Comparison of ENCODE assay signal across 8 mouse cellular contexts in genomic region chr11:77446628-77447041, GRCm38 (mm10). TPM values are rescaled to one million over a fixed set of nuclear protein-coding genes. Genes with fewer than 3 reads are reported as not detected.
A peak's percentile ranks its signal among the peaks of the same experiment; 100 is the strongest.
DNase-seq lines count a peak whose midpoint lies in the region; ATAC-seq and TF ChIP-seq lines count a peak whose summit lies in the region.

No protein-coding gene starts in this region.

- H3K36me3 ChIP-seq in embryonic facial prominence, embryonic 15.5 days = 0 out of 2 replicates have a peak, but pooled peaks cover 14% of the 10 kb centered on the region
- no peaks in the 10 kb centered on the region; the same call in 1 of the 2 replicates for H3K36me3 ChIP-seq in liver, embryonic 16.5 days (ENCODE audit: control insufficient read depth, insufficient read depth)
- peaks cover 25% of the 10 kb centered on the region for H3K36me3 ChIP-seq in spleen, adult 2 months (ENCODE audit: control insufficient read depth, insufficient read depth, low read length)

- H3K9me3 ChIP-seq in embryonic facial prominence, embryonic 15.5 days (replicated peaks) = no peaks in the 10 kb centered on the region
- H3K9me3 ChIP-seq in liver, embryonic 16.5 days (replicated peaks; ENCODE audit: control insufficient read depth, low read length) = no peaks in the 10 kb centered on the region

- 39% methylated on average over 6 of the region's 6 CpGs for WGBS in embryonic facial prominence, embryonic 15.5 days
- 9% methylated on average over 6 of the region's 6 CpGs for WGBS in liver, embryonic 16.5 days (ENCODE audit: insufficient replicate concordance)
- WGBS in spleen, adult 2 months = 18% methylated on average over 6 of the region's 6 CpGs

- 0 out of 2 replicates have a peak, but pooled peaks cover 9% of the 10 kb centered on the region for H3K4me1 ChIP-seq in embryonic facial prominence, embryonic 15.5 days
- peaks cover 15% of the 10 kb centered on the region for H3K4me1 ChIP-seq in liver, embryonic 16.5 days (ENCODE audit: control insufficient read depth, low read depth, low read length)
- peaks cover 8% of the 10 kb centered on the region for H3K4me1 ChIP-seq in spleen, adult 2 months (ENCODE audit: control insufficient read depth, insufficient read depth, insufficient read length)

- DNase-seq in ovary, postnatal 36 days (ENCODE audit: low spot score) = peak; percentile 30
- no peak for DNase-seq in ovary, postnatal 10 days (ENCODE audit: low spot score)
- peak; percentile 65 for DNase-seq in adrenal gland, adult 2 months
- DNase-seq in induced T-regulatory cell, adult 2 months (ENCODE audit: low read depth) = peak; percentile 79
- DNase-seq in spleen, adult 2 months (ENCODE audit: low read depth in 1 of 2, low spot score in 2 of 2) = peak; percentile 49 to 51
- no peak for DNase-seq in left cerebral cortex, adult 11 months (ENCODE audit: low spot score)

- no peaks in the 10 kb centered on the region for H3K27me3 ChIP-seq in embryonic facial prominence, embryonic 15.5 days
- H3K27me3 ChIP-seq in liver, embryonic 16.5 days (ENCODE audit: control insufficient read depth, insufficient read depth, low read depth, low read length) = no peaks in the 10 kb centered on the region
- no peaks in the 10 kb centered on the region for H3K27me3 ChIP-seq in spleen, adult 2 months (ENCODE audit: control insufficient read depth, insufficient read depth, low read length)

- no peak overlapping the region for H3K27ac ChIP-seq in embryonic facial prominence, embryonic 15.5 days (replicated peaks)
- H3K27ac ChIP-seq in liver, embryonic 16.5 days (ENCODE audit: low read length) = no peak overlapping the region; the same call in 1 of the 2 replicates
- H3K27ac ChIP-seq in spleen, adult 2 months (ENCODE audit: insufficient read depth, low read length) = no peak overlapping the region

- no peak overlapping the region for H3K4me2 ChIP-seq in embryonic facial prominence, embryonic 15.5 days (replicated peaks)
- H3K4me2 ChIP-seq in liver, embryonic 16.5 days (ENCODE audit: low read depth, low read length) = no peak overlapping the region

- ATAC-seq in embryonic facial prominence, embryonic 15.5 days (ENCODE audit: insufficient number of reproducible peaks, low FRiP score, low TSS enrichment, low read depth) = peak; percentile 67; the same call in 1 of the 2 replicates
- ATAC-seq in liver, embryonic 16.5 days (ENCODE audit: low read depth) = peak; percentile 85

- TF ChIP-seq CTCF in spleen, adult 2 months (IDR thresholded peaks at IDR 0.05; ENCODE audit: extremely low read depth, insufficient read depth, insufficient read length, insufficient replicate concordance) = peak; percentile 37; the same call in 1 of the 2 replicates

- H3K4me3 ChIP-seq in embryonic facial prominence, embryonic 15.5 days (replicated peaks) = no peak overlapping the region
- H3K4me3 ChIP-seq in liver, embryonic 16.5 days (ENCODE audit: low read depth, low read length) = no peak overlapping the region
- H3K4me3 ChIP-seq in spleen, adult 2 months (ENCODE audit: extremely low read depth, insufficient read depth, insufficient read length) = no peak overlapping the region

- H3K9ac ChIP-seq in embryonic facial prominence, embryonic 15.5 days = no peak overlapping the region
- no peak overlapping the region for H3K9ac ChIP-seq in liver, embryonic 16.5 days (ENCODE audit: low read depth, low read length)

- no peak for TF ChIP-seq POLR2A in spleen, adult 2 months (IDR thresholded peaks at IDR 0.05; ENCODE audit: low read depth, low read length)

RNA-seq across cellular contexts. Expression of gene Coro6, which starts 15.6 kb away (rescaled TPM):
- 1 to 10 TPM; 1.3 to 2.0 TPM for total RNA-seq in adrenal gland, adult 2 months (2021)
- polyA plus RNA-seq in adrenal gland, adult 2 months (2012; rRNA removed) = 6.0 and 9.2 TPM in 2 replicates
- polyA plus RNA-seq in embryonic facial prominence, embryonic 15.5 days (2015; fragmentation: Nextera tagmentation; extraction: Ambion mirVana) = 1.6 and 2.4 TPM in 2 replicates
- 0.16 and 0.45 TPM in 2 replicates for polyA plus RNA-seq in liver, embryonic 16.5 days (2015; fragmentation: Nextera tagmentation; extraction: Ambion mirVana)
- polyA plus RNA-seq in spleen, adult 2 months (2012; rRNA removed) = 0.76 and 1.1 TPM in 2 replicates

RNA-seq across cellular contexts. Expression of gene Ankrd13b, which starts 42.8 kb away (rescaled TPM):
- total RNA-seq in adrenal gland, adult 2 months (2021) = 1 to 10 TPM; 6.0 to 7.3 TPM
- 24.7 and 27.8 TPM in 2 replicates for polyA plus RNA-seq in adrenal gland, adult 2 months (2012; rRNA removed)
- polyA plus RNA-seq in embryonic facial prominence, embryonic 15.5 days (2015; fragmentation: Nextera tagmentation; extraction: Ambion mirVana) = 8.9 and 10.4 TPM in 2 replicates
- polyA plus RNA-seq in liver, embryonic 16.5 days (2015; fragmentation: Nextera tagmentation; extraction: Ambion mirVana) = 0.37 and 0.41 TPM in 2 replicates
- polyA plus RNA-seq in spleen, adult 2 months (2012; rRNA removed) = 8.9 and 10.6 TPM in 2 replicates

RNA-seq across cellular contexts. Expression of gene Git1, which starts 46.7 kb away (rescaled TPM):
- 10 to 100 TPM; 42.1 to 48.8 TPM for total RNA-seq in adrenal gland, adult 2 months (2021)
- 69.5 and 72.1 TPM in 2 replicates for polyA plus RNA-seq in adrenal gland, adult 2 months (2012; rRNA removed)
- polyA plus RNA-seq in embryonic facial prominence, embryonic 15.5 days (2015; fragmentation: Nextera tagmentation; extraction: Ambion mirVana) = 11.7 and 12.5 TPM in 2 replicates
- polyA plus RNA-seq in liver, embryonic 16.5 days (2015; fragmentation: Nextera tagmentation; extraction: Ambion mirVana) = 1.3 and 1.5 TPM in 2 replicates
- polyA plus RNA-seq in spleen, adult 2 months (2012; rRNA removed) = 36.2 and 44.3 TPM in 2 replicates

Comparison
In these comparisons a context has a peak if more than half of its experiments do, and no peak if none do; other contexts are left out.
1. DNase-seq: peak in ovary, postnatal 36 days (single experiment), adrenal gland, adult 2 months (single experiment), induced T-regulatory cell, adult 2 months (single experiment) and spleen, adult 2 months (2 of 2); none in ovary, postnatal 10 days (single experiment) and left cerebral cortex, adult 11 months (single experiment).